Mouse (Mus musculus): ENCODE results near the gene Acrv1. TPM values are rescaled to one million over a fixed set of nuclear protein-coding genes. Genes with fewer than 3 reads are reported as not detected.
A peak's percentile ranks its signal among the peaks of the same experiment; 100 is the strongest.

Acrv1 gene
- polyA plus RNA-seq, 1 experiment: not detected

GRCm38 (mm10) chr9:36726131-36727033, 33.4 kb downstream of the Acrv1 start:
- Histone ChIP-seq H3K27me3 (ENCODE audit: control insufficient read depth, insufficient read depth, low read length) (no peaks in the 10 kb centered on the region), H3K36me3 (ENCODE audit: control insufficient read depth, insufficient read depth, low read length) (peaks cover 7% of the 10 kb centered on the region), H3K4me3 (ENCODE audit: low read depth, low read length) (peak overlapping the region; percentile 87), H3K4me1 (ENCODE audit: control insufficient read depth, insufficient read depth, insufficient read length, low read length) (peaks cover 5% of the 10 kb centered on the region; the same call in 1 of the 2 replicates), H3K27ac (ENCODE audit: insufficient read depth, low read depth, low read length) (peak overlapping the region; percentile 57)
- under 1% methylated on average over 52 of the region's 53 CpGs for WGBS
- TF ChIP-seq CTCF (IDR thresholded peaks at IDR 0.05; ENCODE audit: extremely low read depth, insufficient read length, insufficient replicate concordance, low read depth, low read length): no peak
- peak; percentile 65 for TF ChIP-seq POLR2A (IDR thresholded peaks at IDR 0.05; ENCODE audit: low read depth, low read length)

- Histone ChIP-seq H3K4me3 (ENCODE audit: low read depth, low read length) (peak within 1 kb of the TSS; percentile 87), H3K27ac (ENCODE audit: insufficient read depth, low read depth, low read length) (peak within 1 kb of the TSS; percentile 57), H3K4me1 (ENCODE audit: control insufficient read depth, insufficient read depth, insufficient read length, low read length) (peaks cover 5% of the 10 kb centered on the region; the same call in 1 of the 2 replicates), H3K36me3 (ENCODE audit: control insufficient read depth, insufficient read depth, low read length) (peaks cover 8% of the 10 kb centered on the region), H3K27me3 (ENCODE audit: control insufficient read depth, insufficient read depth, low read length) (no peaks in the 10 kb centered on the region)
- no peak for TF ChIP-seq POLR2A (IDR thresholded peaks at IDR 0.05; ENCODE audit: low read depth, low read length)
- TF ChIP-seq CTCF (IDR thresholded peaks at IDR 0.05; ENCODE audit: extremely low read depth, insufficient read length, insufficient replicate concordance, low read depth, low read length): no peak
- under 1% methylated on average over 12 of the region's 12 CpGs for WGBS
Measured at GRCm38 (mm10) chr9:36727034-36727755, 34.2 kb downstream of the Acrv1 start, which contains the start of gene Chek1. Chek1 (minus strand) TSS chr9:36727065.

Other genes starting within 250 kb of the Acrv1 start
- gene Gm9513, start 217.6 kb upstream of the Acrv1 start, polyA plus RNA-seq (2012; rRNA removed): not detected in 2 replicates
- not detected in 2 replicates for gene Gm5615, start 151.3 kb upstream of the Acrv1 start, polyA plus RNA-seq (2012; rRNA removed)
- gene Gm17689, start 110.6 kb upstream of the Acrv1 start, polyA plus RNA-seq (2012; rRNA removed): not detected in 2 replicates
- not detected in 2 replicates for gene A630095E13Rik, start 49.8 kb upstream of the Acrv1 start, polyA plus RNA-seq (2012; rRNA removed)
- 0.41 and 0.42 TPM in 2 replicates for gene Chek1, start 33.8 kb downstream of the Acrv1 start, polyA plus RNA-seq (2012; rRNA removed)
- 37.7 and 73.2 TPM in 2 replicates for gene Stt3a, start 74.5 kb downstream of the Acrv1 start, polyA plus RNA-seq (2012; rRNA removed)
- gene Ei24, start 104.2 kb downstream of the Acrv1 start, polyA plus RNA-seq (2012; rRNA removed): 19.0 and 50.7 TPM in 2 replicates
- gene Fez1, start 128.6 kb downstream of the Acrv1 start, polyA plus RNA-seq (2012; rRNA removed): 0.20 and 0.30 TPM in 2 replicates

Data from small intestine, adult 2 months (tissue).